Mouse (Mus musculus) erythroblast, embryonic 14.5 days (primary cell): ENCODE data around the gene Cdhr2.

Experiments used
- GATA1 ChIP-seq: IDR thresholded peaks from 2 replicates; pipeline ENCODE4 v1.6.1; 2012; ENCODE audit warnings: low read length, inconsistent platforms, mixed read lengths
- TAL1 ChIP-seq: IDR thresholded peaks from 3 replicates; pipeline ENCODE4 v1.6.1; 2012; ENCODE audit warnings: low read length, inconsistent platforms, mixed read lengths

GRCm38 (mm10) chr13:54767012-54767411, 65.8 kb downstream of the Cdhr2 start:
- TF ChIP-seq GATA1 (no peak), TAL1 (no peak)
